Mouse (Mus musculus) MEL (cell line): ENCODE measurements at regions not wholly inside any gene's neighbourhood (a gene's known extent, or its start where the extent isn't known, plus 50 kb on each side); places are given as distances from the start of the nearest gene placed in this dataset.

ENCODE experiments used
- CTCF ChIP-seq, 3 experiments: IDR thresholded peaks in 2 of 3; conservative IDR thresholded peaks in 1 of 3; 2 replicates each; pipeline ENCODE4 v1.5.1; 2011 to 2012; ENCODE audit warnings: low read length in 3 of 3, low read depth in 2 of 3, mild to moderate bottlenecking in 2 of 3, improper control_type of control experiment in 1 of 3, inconsistent platforms in 1 of 3, mixed read lengths in 1 of 3, moderate library complexity in 1 of 3; ENCODE audit not compliant: control insufficient read depth in 1 of 3, insufficient read depth in 1 of 3, poor library complexity in 1 of 3, severe bottlenecking in 1 of 3
- EP300 ChIP-seq, 2 experiments: IDR thresholded peaks; 2 replicates each; pipeline ENCODE4 v1.6.1; 2011; ENCODE audit warnings: improper control_type of control experiment in 2 of 2, low read length in 2 of 2, low read depth in 1 of 2, mild to moderate bottlenecking in 1 of 2
- HCFC1 ChIP-seq: IDR thresholded peaks from 2 replicates; pipeline ENCODE4 v1.6.1; 2012; ENCODE audit warnings: low read depth, mild to moderate bottlenecking, inconsistent platforms, low read length, improper control_type of control experiment, moderate library complexity
- MAFK ChIP-seq: IDR thresholded peaks from 2 replicates; pipeline ENCODE4 v1.6.1; 2011; ENCODE audit warnings: low read depth, mild to moderate bottlenecking, low read length, improper control_type of control experiment, borderline replicate concordance
- MAX ChIP-seq: IDR thresholded peaks from 2 replicates; pipeline ENCODE4 v1.6.1; 2011; ENCODE audit warnings: low read length, improper control_type of control experiment
- MYC ChIP-seq: IDR thresholded peaks from 2 replicates; pipeline ENCODE4 v1.6.1; 2011; ENCODE audit warnings: low read depth, mild to moderate bottlenecking, low read length, improper control_type of control experiment, moderate library complexity
- POLR2A ChIP-seq, 2 experiments: IDR thresholded peaks; 2 replicates each; pipeline ENCODE4 v1.6.1; 2011 to 2012; ENCODE audit warnings: low read length in 2 of 2, mild to moderate bottlenecking in 2 of 2, control low read depth in 1 of 2, improper control_type of control experiment in 1 of 2, low read depth in 1 of 2, moderate library complexity in 1 of 2; ENCODE audit not compliant: control insufficient read depth in 1 of 2, insufficient read depth in 1 of 2, poor library complexity in 1 of 2
- USF2 ChIP-seq, 2 experiments: IDR thresholded peaks; 2 replicates each; pipeline ENCODE4 v1.6.1; 2011 to 2012; ENCODE audit warnings: improper control_type of control experiment in 2 of 2, low read length in 2 of 2, borderline replicate concordance in 1 of 2, inconsistent platforms in 1 of 2, low read depth in 1 of 2, mild to moderate bottlenecking in 1 of 2; ENCODE audit not compliant: insufficient read depth in 1 of 2
- ZKSCAN1 ChIP-seq: IDR thresholded peaks from 2 replicates; pipeline ENCODE4 v1.6.1; 2012; ENCODE audit warnings: low read depth, mild to moderate bottlenecking, inconsistent platforms, low read length, improper control_type of control experiment, moderate library complexity
- ZNF384 ChIP-seq: IDR thresholded peaks from 2 replicates; pipeline ENCODE4 v1.6.1; 2012; ENCODE audit warnings: low read depth, mild to moderate bottlenecking, inconsistent platforms, low read length, improper control_type of control experiment

DNA sequence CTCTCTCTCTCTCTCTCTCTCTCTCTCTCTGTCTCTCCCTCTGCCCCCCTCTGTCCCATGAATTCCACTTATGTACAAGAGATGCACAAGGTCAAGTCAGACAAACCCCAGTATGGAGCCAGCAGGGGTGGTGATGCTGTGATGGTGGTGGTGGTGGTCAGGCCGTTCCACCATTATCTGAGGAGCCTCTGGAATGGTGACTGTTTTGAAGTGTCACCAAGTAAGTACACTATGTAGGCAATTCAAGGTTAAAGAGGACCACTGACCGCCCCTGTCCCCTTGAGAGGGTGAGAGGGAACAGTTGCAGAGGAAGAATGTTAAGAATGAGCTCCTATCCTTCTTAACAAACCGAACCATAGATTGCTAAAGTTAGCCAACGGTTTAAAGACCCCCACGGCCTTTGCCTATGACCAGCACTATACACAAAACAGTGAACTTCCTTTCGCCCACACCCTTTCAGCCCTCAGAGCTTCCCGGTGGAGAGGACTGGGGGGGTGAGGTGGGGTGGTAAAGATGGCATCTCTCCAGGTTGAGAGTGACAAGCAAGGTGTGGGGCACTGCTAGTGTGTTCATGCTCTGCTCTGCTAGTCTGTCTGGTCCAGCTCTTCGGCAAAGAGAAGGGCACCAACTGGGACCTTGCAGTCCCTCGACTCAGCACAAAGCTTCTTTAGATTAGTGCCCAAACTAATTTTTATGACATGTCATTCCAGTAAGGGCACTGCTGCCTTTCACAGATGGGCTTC, 128.7 kb upstream of the Ankrd55 start:
- no peak for TF ChIP-seq POLR2A (IDR thresholded peaks at IDR 0.05; ENCODE audit: control insufficient read depth in 1 of 2, insufficient read depth in 1 of 2, low read depth in 1 of 2, low read length in 2 of 2, poor library complexity in 1 of 2)
- TF ChIP-seq MAX, result no peak
- no peak for TF ChIP-seq CTCF (IDR thresholded peaks at IDR 0.05 in 2 of 3, conservative IDR thresholded peaks at IDR 0.05 in 1 of 3; ENCODE audit: control insufficient read depth in 1 of 3, insufficient read depth in 1 of 3, low read depth in 2 of 3, low read length in 3 of 3, poor library complexity in 1 of 3, severe bottlenecking in 1 of 3)
- no peak for TF ChIP-seq EP300 (IDR thresholded peaks at IDR 0.05; ENCODE audit: low read depth in 1 of 2, low read length in 2 of 2)
- TF ChIP-seq ZKSCAN1, result no peak
- no peak for TF ChIP-seq ZNF384
- no peak for TF ChIP-seq MAFK
- no peak for TF ChIP-seq HCFC1
- no peak for TF ChIP-seq MYC
- TF ChIP-seq USF2 (IDR thresholded peaks at IDR 0.05; ENCODE audit: borderline replicate concordance in 1 of 2, insufficient read depth in 1 of 2, low read depth in 1 of 2, low read length in 2 of 2), result no peak
